25 mouse cellular contexts compared by ENCODE assay signal in the genomic region with DNA sequence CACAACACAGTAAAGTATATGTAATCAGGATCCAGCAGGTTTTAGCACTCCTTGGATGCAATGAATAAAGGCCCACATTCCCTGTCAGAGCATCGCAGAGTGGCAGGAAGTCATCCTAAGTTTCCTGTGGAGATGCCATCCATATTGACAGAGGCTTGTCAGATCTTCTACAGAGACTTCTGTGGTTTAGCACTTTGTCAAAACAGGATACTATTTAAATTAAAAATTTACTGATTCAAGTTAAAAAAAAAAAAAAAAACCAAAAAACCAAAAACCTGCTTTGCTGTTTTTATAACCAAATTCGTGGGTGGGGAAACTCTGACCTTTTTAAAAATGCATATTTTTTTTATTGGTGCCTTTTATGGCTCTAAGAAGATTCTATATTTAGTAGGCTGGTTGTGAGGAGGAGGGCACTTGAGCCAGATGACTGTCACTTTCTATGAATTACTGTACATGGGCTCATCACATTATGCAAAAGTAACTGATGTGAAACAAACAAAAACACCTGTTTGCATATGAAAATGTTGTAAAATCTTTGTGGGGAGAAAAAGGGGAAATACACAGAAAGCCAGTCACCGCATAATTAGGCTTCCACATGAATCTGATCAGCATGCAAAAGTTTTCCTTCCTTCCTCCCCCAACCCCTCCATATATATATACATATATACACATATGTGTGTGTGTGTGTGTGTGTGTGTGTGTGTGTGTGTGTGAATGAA.
DNase-seq lines count a peak whose midpoint lies in the region; ATAC-seq lines count a peak whose summit lies in the region.
"Had no signal": no experiment of that assay in that cellular context is flagged by ENCODE, and none has a peak within 500 bp of the region (broad histone marks: within the 10 kb centered on the region; RNA-seq: fewer than 3 reads in every experiment).

No protein-coding gene starts in this region.

- H3K4me1 ChIP-seq in forebrain, embryonic 11.5 days (replicated peaks; ENCODE audit: control insufficient read depth, insufficient read depth, low read length): no peaks in the 10 kb centered on the region
- H3K4me1 ChIP-seq: forebrain, embryonic 12.5 days; hindbrain, embryonic 12.5 days; limb, embryonic 12.5 days; liver, embryonic 12.5 days; midbrain, embryonic 15.5 days; neural tube, embryonic 15.5 days; stomach, embryonic 15.5 days had no signal

- no peak overlapping the region for H3K4me3 ChIP-seq in forebrain, embryonic 11.5 days (ENCODE audit: low read depth, low read length)
- H3K4me3 ChIP-seq: forebrain, embryonic 12.5 days; hindbrain, embryonic 12.5 days; layer of hippocampus, adult 2 months; limb, embryonic 12.5 days; liver, embryonic 12.5 days; midbrain, embryonic 15.5 days; myocyte; neural tube, embryonic 15.5 days; stomach, embryonic 15.5 days had no signal

- DNase-seq in spleen, postnatal 36 days (ENCODE audit: low spot score in 2 of 2): peak; percentile 59 to 72
- DNase-seq in spleen, postnatal 14 days (ENCODE audit: low spot score in 2 of 2): no peak
- DNase-seq in forebrain, embryonic 11.5 days (ENCODE audit: low spot score): no peak
- DNase-seq in neural tube, embryonic 10.5 days (ENCODE audit: extremely low spot score, low spot score): no peak
- no peak for DNase-seq in thymus, postnatal 25 days
- DNase-seq: cerebellum, adult 11 months; cerebellum, adult 9-11 months; gastrocnemius, postnatal 36 days; kidney, adult 8-10 months; kidney, postnatal 10 days; layer of hippocampus, postnatal 36 days; lung, adult 18-20 months; lung, postnatal 10 days; thymus, postnatal 36 days had no signal

- no peaks in the 10 kb centered on the region for H3K36me3 ChIP-seq in forebrain, embryonic 11.5 days (ENCODE audit: control insufficient read depth, insufficient read depth, low read length)
- H3K36me3 ChIP-seq: forebrain, embryonic 12.5 days; hindbrain, embryonic 12.5 days; limb, embryonic 12.5 days; liver, embryonic 12.5 days; midbrain, embryonic 15.5 days; neural tube, embryonic 15.5 days; stomach, embryonic 15.5 days had no signal

- H3K9me3 ChIP-seq in forebrain, embryonic 11.5 days (ENCODE audit: control insufficient read depth, low read length): no peaks in the 10 kb centered on the region
- H3K9me3 ChIP-seq: forebrain, embryonic 12.5 days; hindbrain, embryonic 12.5 days; limb, embryonic 12.5 days; liver, embryonic 12.5 days; midbrain, embryonic 15.5 days; neural tube, embryonic 15.5 days; stomach, embryonic 15.5 days had no signal

- 87% methylated on average over 3 of the region's 3 CpGs for WGBS in forebrain, embryonic 11.5 days

- H3K4me2 ChIP-seq in forebrain, embryonic 11.5 days (ENCODE audit: low read depth, low read length, severe bottlenecking): no peak overlapping the region
- H3K4me2 ChIP-seq: forebrain, embryonic 12.5 days; hindbrain, embryonic 12.5 days; limb, embryonic 12.5 days; liver, embryonic 12.5 days; midbrain, embryonic 15.5 days; neural tube, embryonic 15.5 days; stomach, embryonic 15.5 days had no signal

- no peak overlapping the region for H3K9ac ChIP-seq in forebrain, embryonic 11.5 days (ENCODE audit: low read length)
- H3K9ac ChIP-seq: forebrain, embryonic 12.5 days; hindbrain, embryonic 12.5 days; limb, embryonic 12.5 days; liver, embryonic 12.5 days; midbrain, embryonic 15.5 days; neural tube, embryonic 15.5 days; stomach, embryonic 15.5 days had no signal

- peak; percentile 43; the same call in 1 of the 2 replicates for ATAC-seq in common myeloid progenitor, adult 5-6 weeks (replicated peaks; ENCODE audit: low read depth, poor library complexity, severe bottlenecking)
- 0 out of 2 replicates have a peak, but pooled peaks have one; percentile 19 for ATAC-seq in monocyte, adult 5-6 weeks (replicated peaks; ENCODE audit: insufficient number of reproducible peaks, low FRiP score, low TSS enrichment, poor library complexity, severe bottlenecking)
- no peak for ATAC-seq in forebrain, embryonic 11.5 days (replicated peaks; ENCODE audit: low FRiP score)
- ATAC-seq: liver, embryonic 12.5 days; midbrain, embryonic 15.5 days had no signal

- H3K27ac ChIP-seq in forebrain, embryonic 11.5 days (ENCODE audit: low read depth, low read length): no peak overlapping the region
- H3K27ac ChIP-seq: forebrain, embryonic 12.5 days; hindbrain, embryonic 12.5 days; layer of hippocampus, adult 2 months; limb, embryonic 12.5 days; liver, embryonic 12.5 days; midbrain, embryonic 15.5 days; neural tube, embryonic 15.5 days; stomach, embryonic 15.5 days had no signal

- H3K27me3 ChIP-seq in forebrain, embryonic 11.5 days (ENCODE audit: control insufficient read depth, insufficient read depth, low read length): no peaks in the 10 kb centered on the region
- H3K27me3 ChIP-seq: forebrain, embryonic 12.5 days; hindbrain, embryonic 12.5 days; limb, embryonic 12.5 days; liver, embryonic 12.5 days; midbrain, embryonic 15.5 days; neural tube, embryonic 15.5 days; stomach, embryonic 15.5 days had no signal

Comparison
In these comparisons a context has a peak if more than half of its experiments do, and no peak if none do; other contexts are left out.
1. DNase-seq: peak in spleen, postnatal 36 days (2 of 2); none in spleen, postnatal 14 days (0 of 2), forebrain, embryonic 11.5 days (single experiment), neural tube, embryonic 10.5 days (single experiment) and thymus, postnatal 25 days (single experiment).